Mouse (Mus musculus): ENCODE results near the gene Meox2. TPM values are rescaled to one million over a fixed set of nuclear protein-coding genes. Genes with fewer than 3 reads are reported as not detected.

Gene Meox2
- total and polyA plus RNA-seq, 3 experiments = 0.11 TPM; not detected in 2

DNA sequence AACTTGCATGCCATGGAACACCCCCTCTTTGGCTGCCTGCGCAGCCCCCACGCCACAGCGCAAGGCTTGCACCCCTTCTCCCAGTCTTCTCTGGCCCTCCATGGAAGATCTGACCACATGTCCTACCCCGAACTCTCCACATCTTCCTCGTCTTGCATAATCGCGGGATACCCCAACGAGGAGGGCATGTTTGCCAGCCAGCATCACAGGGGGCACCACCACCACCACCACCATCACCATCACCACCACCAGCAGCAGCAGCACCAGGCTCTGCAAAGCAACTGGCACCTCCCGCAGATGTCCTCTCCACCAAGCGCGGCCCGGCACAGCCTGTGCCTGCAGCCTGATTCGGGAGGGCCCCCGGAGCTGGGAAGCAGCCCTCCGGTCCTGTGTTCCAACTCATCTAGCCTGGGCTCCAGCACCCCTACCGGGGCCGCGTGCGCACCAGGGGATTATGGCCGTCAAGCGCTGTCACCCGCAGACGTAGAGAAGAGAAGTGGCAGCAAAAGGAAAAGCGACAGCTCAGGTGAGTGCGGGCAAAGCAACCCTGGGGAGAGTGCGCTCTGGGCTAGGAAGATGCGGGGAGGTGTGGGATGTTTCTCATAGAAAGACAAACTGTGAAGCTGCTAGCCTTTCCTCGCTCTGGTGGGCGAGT is 606 bp downstream of the Meox2 start:
- DNase-seq (ENCODE audit: low spot score) (no peak), ATAC-seq (ENCODE audit: extremely low read depth, insufficient number of reproducible peaks, low FRiP score, poor library complexity, severe bottlenecking) (no peak)
- Histone ChIP-seq H3K9me3 (replicated peaks) (peaks cover 18% of the 10 kb centered on the region), H3K4me1 (ENCODE audit: insufficient read depth, low read depth, low read length) (no peaks in the 10 kb centered on the region; the same call in 1 of the 2 replicates), H3K4me3 (ENCODE audit: low read depth, low read length) (peak overlapping the region; percentile 33), H3K36me3 (replicated peaks) (no peaks in the 10 kb centered on the region), H3K27me3 (ENCODE audit: insufficient read depth, low read length) (peaks cover 9% of the 10 kb centered on the region; the same call in 1 of the 2 replicates)
- no peak for TF ChIP-seq POLR2AphosphoS5 (IDR thresholded peaks at IDR 0.05; ENCODE audit: insufficient replicate concordance, low read depth, low read length)
- no peak for TF ChIP-seq TAL1 (conservative IDR thresholded peaks at IDR 0.05; ENCODE audit: low read depth, low read length)
- TF ChIP-seq CTCF (IDR thresholded peaks at IDR 0.05; ENCODE audit: low read depth, low read length) = no peak
- no peak for TF ChIP-seq GATA1 (IDR thresholded peaks at IDR 0.05; ENCODE audit: borderline replicate concordance, low read length)
- no peak for TF ChIP-seq GATA2 (IDR thresholded peaks at IDR 0.05; ENCODE audit: borderline replicate concordance, low read depth, low read length)

DNA sequence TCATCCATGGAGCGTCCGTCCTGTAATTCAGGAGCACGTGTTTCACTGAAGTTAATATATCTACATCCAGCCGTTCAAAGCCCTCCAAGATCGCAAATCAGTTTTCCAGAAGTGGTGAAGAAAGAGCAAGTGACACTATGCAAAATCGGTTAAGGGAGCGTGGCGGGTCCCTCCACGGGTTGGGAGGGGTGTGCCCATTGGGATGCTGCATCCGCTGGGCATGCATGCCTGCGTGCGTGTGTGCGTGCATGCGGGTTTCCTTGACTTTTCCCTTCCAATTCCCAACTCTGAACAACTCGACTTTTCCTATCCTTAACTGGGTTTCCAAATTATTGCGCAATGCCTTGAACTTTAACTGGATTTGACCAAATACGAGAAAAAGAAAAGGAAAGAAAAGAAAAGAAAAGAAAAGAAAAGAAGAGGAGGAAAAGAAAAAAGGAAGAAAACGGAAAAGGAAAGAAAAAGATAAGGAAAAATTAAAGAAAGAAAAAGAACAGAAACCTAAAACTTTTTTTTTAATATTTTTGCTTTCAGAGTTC is 1.2 kb downstream of the Meox2 start:
- TF ChIP-seq GATA1 (IDR thresholded peaks at IDR 0.05; ENCODE audit: borderline replicate concordance, low read length) (no peak), CTCF (IDR thresholded peaks at IDR 0.05; ENCODE audit: low read depth, low read length) (no peak), TAL1 (conservative IDR thresholded peaks at IDR 0.05; ENCODE audit: low read depth, low read length) (no peak), GATA2 (IDR thresholded peaks at IDR 0.05; ENCODE audit: borderline replicate concordance, low read depth, low read length) (no peak), POLR2AphosphoS5 (IDR thresholded peaks at IDR 0.05; ENCODE audit: insufficient replicate concordance, low read depth, low read length) (no peak)
- Histone ChIP-seq H3K27me3 (ENCODE audit: insufficient read depth, low read length) (peaks cover 9% of the 10 kb centered on the region; the same call in 1 of the 2 replicates), H3K9me3 (replicated peaks) (peaks cover 18% of the 10 kb centered on the region), H3K4me3 (ENCODE audit: low read depth, low read length) (no peak overlapping the region), H3K36me3 (replicated peaks) (no peaks in the 10 kb centered on the region), H3K4me1 (ENCODE audit: insufficient read depth, low read depth, low read length) (no peaks in the 10 kb centered on the region; the same call in 1 of the 2 replicates)
- DNase-seq (ENCODE audit: low spot score) = no peak
- ATAC-seq (ENCODE audit: extremely low read depth, insufficient number of reproducible peaks, low FRiP score, poor library complexity, severe bottlenecking) = no peak

DNA sequence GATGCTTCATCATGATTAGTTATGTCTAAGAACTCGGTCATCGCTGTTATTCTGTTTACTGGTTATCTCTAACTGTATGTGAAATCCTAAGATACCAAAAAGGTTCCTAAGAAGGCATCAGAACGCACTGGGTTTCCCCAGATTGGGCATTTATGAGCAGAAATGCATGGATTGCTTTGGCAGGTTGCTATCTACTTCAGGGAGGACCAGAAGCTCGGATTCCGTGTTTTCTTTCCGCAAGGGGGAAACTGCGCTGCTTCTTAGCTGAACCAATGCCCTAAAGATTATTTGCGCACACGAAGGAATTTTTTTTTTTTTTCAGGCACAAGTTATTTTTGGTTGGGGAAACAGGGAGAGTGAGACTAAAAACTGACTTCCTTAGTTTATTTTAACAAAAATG is 2.6 kb downstream of the Meox2 start:
- DNase-seq (ENCODE audit: low spot score) = no peak
- TF ChIP-seq TAL1 (conservative IDR thresholded peaks at IDR 0.05; ENCODE audit: low read depth, low read length) (no peak), GATA2 (IDR thresholded peaks at IDR 0.05; ENCODE audit: borderline replicate concordance, low read depth, low read length) (no peak), POLR2AphosphoS5 (IDR thresholded peaks at IDR 0.05; ENCODE audit: insufficient replicate concordance, low read depth, low read length) (no peak), CTCF (IDR thresholded peaks at IDR 0.05; ENCODE audit: low read depth, low read length) (no peak), GATA1 (IDR thresholded peaks at IDR 0.05; ENCODE audit: borderline replicate concordance, low read length) (no peak)
- no peaks in the 10 kb centered on the region for H3K36me3 ChIP-seq (replicated peaks)
- peaks cover 18% of the 10 kb centered on the region for H3K9me3 ChIP-seq (replicated peaks)
- ATAC-seq (ENCODE audit: extremely low read depth, insufficient number of reproducible peaks, low FRiP score, poor library complexity, severe bottlenecking) = no peak
- peaks cover 9% of the 10 kb centered on the region; the same call in 1 of the 2 replicates for H3K27me3 ChIP-seq (ENCODE audit: insufficient read depth, low read length)
- no peaks in the 10 kb centered on the region; the same call in 1 of the 2 replicates for H3K4me1 ChIP-seq (ENCODE audit: insufficient read depth, low read depth, low read length)
- no peak overlapping the region for H3K4me3 ChIP-seq (ENCODE audit: low read depth, low read length)

DNA sequence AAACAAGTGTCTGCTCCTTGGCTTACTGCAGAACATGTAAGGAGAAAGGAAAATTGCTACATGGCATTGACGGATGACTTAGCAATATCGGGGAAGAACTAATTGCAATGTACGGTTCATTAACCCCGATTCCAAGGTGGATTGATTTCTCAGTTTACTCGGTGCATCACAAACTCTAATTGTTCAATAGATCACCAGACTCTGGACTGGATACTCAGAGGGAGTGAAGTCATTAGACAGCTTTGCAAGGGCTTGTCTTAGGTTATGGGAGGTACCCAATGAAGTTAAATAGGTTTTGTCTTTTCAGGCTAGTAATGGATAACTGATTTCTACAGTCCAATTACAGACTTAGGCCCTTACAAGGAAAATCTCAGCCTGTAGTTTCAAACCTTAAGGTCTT is 10.9 kb downstream of the Meox2 start:
- Histone ChIP-seq H3K9me3 (replicated peaks) (no peaks in the 10 kb centered on the region; the same call in 1 of the 2 replicates), H3K4me1 (ENCODE audit: insufficient read depth, low read depth, low read length) (no peaks in the 10 kb centered on the region), H3K4me3 (ENCODE audit: low read depth, low read length) (no peak overlapping the region), H3K36me3 (replicated peaks) (no peaks in the 10 kb centered on the region), H3K27me3 (ENCODE audit: insufficient read depth, low read length) (no peaks in the 10 kb centered on the region)
- no peak for ATAC-seq (ENCODE audit: extremely low read depth, insufficient number of reproducible peaks, low FRiP score, poor library complexity, severe bottlenecking)
- TF ChIP-seq CTCF (IDR thresholded peaks at IDR 0.05; ENCODE audit: low read depth, low read length) = no peak
- no peak for TF ChIP-seq POLR2AphosphoS5 (IDR thresholded peaks at IDR 0.05; ENCODE audit: insufficient replicate concordance, low read depth, low read length)
- no peak for TF ChIP-seq TAL1 (conservative IDR thresholded peaks at IDR 0.05; ENCODE audit: low read depth, low read length)
- no peak for TF ChIP-seq GATA2 (IDR thresholded peaks at IDR 0.05; ENCODE audit: borderline replicate concordance, low read depth, low read length)
- no peak for TF ChIP-seq GATA1 (IDR thresholded peaks at IDR 0.05; ENCODE audit: borderline replicate concordance, low read length)
- DNase-seq (ENCODE audit: low spot score) = no peak

GRCm38 (mm10) chr12:37123763-37124162 is 15.4 kb downstream of the Meox2 start:
- Histone ChIP-seq H3K4me1 (ENCODE audit: insufficient read depth, low read depth, low read length) (no peaks in the 10 kb centered on the region), H3K36me3 (replicated peaks) (no peaks in the 10 kb centered on the region), H3K4me3 (ENCODE audit: low read depth, low read length) (no peak overlapping the region), H3K27me3 (ENCODE audit: insufficient read depth, low read length) (no peaks in the 10 kb centered on the region), H3K9me3 (replicated peaks) (no peaks in the 10 kb centered on the region; the same call in 1 of the 2 replicates)
- DNase-seq (ENCODE audit: low spot score) (no peak), ATAC-seq (ENCODE audit: extremely low read depth, insufficient number of reproducible peaks, low FRiP score, poor library complexity, severe bottlenecking) (no peak)
- TF ChIP-seq TAL1 (conservative IDR thresholded peaks at IDR 0.05; ENCODE audit: low read depth, low read length) = no peak
- no peak for TF ChIP-seq GATA1 (IDR thresholded peaks at IDR 0.05; ENCODE audit: borderline replicate concordance, low read length)
- no peak for TF ChIP-seq POLR2AphosphoS5 (IDR thresholded peaks at IDR 0.05; ENCODE audit: insufficient replicate concordance, low read depth, low read length)
- no peak for TF ChIP-seq GATA2 (IDR thresholded peaks at IDR 0.05; ENCODE audit: borderline replicate concordance, low read depth, low read length)
- no peak for TF ChIP-seq CTCF (IDR thresholded peaks at IDR 0.05; ENCODE audit: low read depth, low read length)

GRCm38 (mm10) chr12:37142080-37142703 is 33.9 kb downstream of the Meox2 start:
- no peak for TF ChIP-seq GATA2 (IDR thresholded peaks at IDR 0.05; ENCODE audit: borderline replicate concordance, low read depth, low read length)
- no peak for TF ChIP-seq POLR2AphosphoS5 (IDR thresholded peaks at IDR 0.05; ENCODE audit: insufficient replicate concordance, low read depth, low read length)
- TF ChIP-seq TAL1 (conservative IDR thresholded peaks at IDR 0.05; ENCODE audit: low read depth, low read length) = no peak
- no peak for TF ChIP-seq CTCF (IDR thresholded peaks at IDR 0.05; ENCODE audit: low read depth, low read length)
- TF ChIP-seq GATA1 (IDR thresholded peaks at IDR 0.05; ENCODE audit: borderline replicate concordance, low read length) = no peak
- Histone ChIP-seq H3K4me3 (ENCODE audit: low read depth, low read length) (no peak overlapping the region), H3K4me1 (ENCODE audit: insufficient read depth, low read depth, low read length) (no peaks in the 10 kb centered on the region), H3K9me3 (replicated peaks) (no peaks in the 10 kb centered on the region), H3K27me3 (ENCODE audit: insufficient read depth, low read length) (no peaks in the 10 kb centered on the region), H3K36me3 (replicated peaks) (no peaks in the 10 kb centered on the region)
- ATAC-seq (ENCODE audit: extremely low read depth, insufficient number of reproducible peaks, low FRiP score, poor library complexity, severe bottlenecking) (no peak), DNase-seq (ENCODE audit: low spot score) (no peak)
